Mouse (Mus musculus): ENCODE results near the gene Plin3. TPM values are rescaled to one million over a fixed set of nuclear protein-coding genes. Genes with fewer than 3 reads are reported as not detected.

The Plin3 gene
- polyA plus RNA-seq, 1 experiment from 2014 or later = 62.7 TPM

- H3K36me3 ChIP-seq = peaks cover 40% of the 10 kb centered on the region
- no peak overlapping the region for H3K9ac ChIP-seq (replicated peaks)
- H3K4me3 ChIP-seq (replicated peaks) = no peak overlapping the region
- H3K27me3 ChIP-seq = no peaks in the 10 kb centered on the region
- ATAC-seq (ENCODE audit: insufficient number of reproducible peaks, insufficient read depth, low FRiP score, low TSS enrichment, low read depth) = no peak
- no peaks in the 10 kb centered on the region for H3K9me3 ChIP-seq
- WGBS = 79% methylated on average over 7 of the region's 7 CpGs
- peaks cover 20% of the 10 kb centered on the region for H3K4me1 ChIP-seq (replicated peaks)
- no peak overlapping the region for H3K4me2 ChIP-seq
- H3K27ac ChIP-seq = no peak overlapping the region
Measured at GRCm38 (mm10) chr17:56273482-56273881, 19.2 kb downstream of the Plin3 start.

GRCm38 (mm10) chr17:56272644-56273043, 20.0 kb downstream of the Plin3 start:
- no peak overlapping the region for H3K4me2 ChIP-seq
- H3K27me3 ChIP-seq = no peaks in the 10 kb centered on the region
- WGBS = 68% methylated on average over 3 of the region's 3 CpGs
- H3K9me3 ChIP-seq = no peaks in the 10 kb centered on the region
- no peak overlapping the region for H3K9ac ChIP-seq (replicated peaks)
- peaks cover 38% of the 10 kb centered on the region for H3K36me3 ChIP-seq
- ATAC-seq (ENCODE audit: insufficient number of reproducible peaks, insufficient read depth, low FRiP score, low TSS enrichment, low read depth) = no peak
- peaks cover 19% of the 10 kb centered on the region for H3K4me1 ChIP-seq (replicated peaks)
- H3K4me3 ChIP-seq (replicated peaks) = no peak overlapping the region
- H3K27ac ChIP-seq = no peak overlapping the region

DNA sequence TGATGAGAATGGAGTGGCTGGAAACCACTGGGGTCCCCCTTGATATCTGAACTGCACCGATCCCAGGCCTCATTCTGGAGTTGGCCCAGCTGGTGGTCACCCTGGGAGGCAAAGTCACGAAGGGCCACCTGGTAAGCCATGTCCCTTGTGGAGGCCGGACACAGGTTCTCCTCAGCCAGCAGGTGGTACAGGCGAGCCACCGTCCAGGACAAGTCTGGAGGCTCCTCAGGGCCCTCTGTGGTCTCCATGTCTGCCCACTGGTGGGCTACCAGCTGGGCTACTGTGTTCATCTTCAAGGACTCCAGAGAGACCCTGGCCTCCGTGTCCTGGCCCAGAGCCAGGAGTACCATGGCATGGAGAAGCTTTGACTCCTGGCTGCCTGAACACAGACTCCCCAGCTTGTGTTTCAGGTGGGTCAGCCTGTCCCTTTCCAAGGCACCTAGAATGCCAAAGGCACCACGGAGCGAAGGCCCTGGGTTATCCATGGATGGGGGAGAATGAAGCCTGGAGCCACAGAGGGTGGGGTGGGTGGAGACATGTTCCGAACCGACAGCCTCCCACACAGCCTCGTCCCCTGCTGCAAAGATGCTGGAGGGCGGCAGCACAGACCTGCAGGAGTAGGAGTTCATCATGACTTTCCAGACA, 20.9 kb downstream of the Plin3 start:
- Histone ChIP-seq H3K27me3 (no peaks in the 10 kb centered on the region), H3K4me1 (replicated peaks) (peaks cover 10% of the 10 kb centered on the region), H3K4me3 (replicated peaks) (no peak overlapping the region), H3K9ac (replicated peaks) (no peak overlapping the region), H3K36me3 (peaks cover 38% of the 10 kb centered on the region), H3K4me2 (no peak overlapping the region), H3K27ac (no peak overlapping the region), H3K9me3 (no peaks in the 10 kb centered on the region)
- 82% methylated on average over 12 of the region's 12 CpGs for WGBS
- no peak for ATAC-seq (ENCODE audit: insufficient number of reproducible peaks, insufficient read depth, low FRiP score, low TSS enrichment, low read depth)

DNA sequence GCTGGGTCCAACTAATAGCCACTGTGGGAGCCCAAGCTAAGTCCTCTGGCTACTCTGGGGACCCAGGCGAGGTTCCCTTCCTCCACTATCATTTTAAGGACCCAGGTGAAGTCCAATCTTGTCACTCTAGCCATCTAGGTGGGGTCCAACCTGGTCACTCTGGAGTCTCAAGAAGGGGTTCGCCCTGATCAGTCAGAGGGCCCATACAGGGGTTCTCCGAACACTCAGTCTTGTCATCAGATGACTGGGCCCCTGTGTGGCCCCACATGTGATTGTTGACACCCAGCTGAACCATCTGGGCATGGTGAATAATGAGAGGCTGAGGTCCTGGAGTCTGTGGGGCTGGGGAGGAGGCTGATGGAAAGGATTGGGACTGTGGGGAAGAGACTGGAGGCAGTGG, 22.9 kb downstream of the Plin3 start:
- H3K4me3 ChIP-seq (replicated peaks) = peak overlapping the region; percentile 39
- peak overlapping the region; percentile 42; the same call in 1 of the 2 replicates for H3K9ac ChIP-seq (replicated peaks)
- ATAC-seq (ENCODE audit: insufficient number of reproducible peaks, insufficient read depth, low FRiP score, low TSS enrichment, low read depth) = no peak
- peak overlapping the region; percentile 72 for H3K27ac ChIP-seq
- H3K4me2 ChIP-seq = peak overlapping the region; percentile 67
- H3K9me3 ChIP-seq = no peaks in the 10 kb centered on the region
- WGBS = 72% methylated on average over 3 of the region's 3 CpGs
- H3K27me3 ChIP-seq = no peaks in the 10 kb centered on the region
- H3K36me3 ChIP-seq = peaks cover 45% of the 10 kb centered on the region
- peaks cover 6% of the 10 kb centered on the region for H3K4me1 ChIP-seq (replicated peaks)

GRCm38 (mm10) chr17:56269153-56269630, 23.5 kb downstream of the Plin3 start:
- Histone ChIP-seq H3K9me3 (no peaks in the 10 kb centered on the region), H3K9ac (replicated peaks) (peak overlapping the region; percentile 42; the same call in 1 of the 2 replicates), H3K4me3 (replicated peaks) (peak overlapping the region; percentile 39), H3K36me3 (peaks cover 42% of the 10 kb centered on the region), H3K27me3 (no peaks in the 10 kb centered on the region), H3K27ac (peak overlapping the region; percentile 72), H3K4me2 (peak overlapping the region; percentile 67), H3K4me1 (replicated peaks) (peaks cover 6% of the 10 kb centered on the region)
- 26% methylated on average over 12 of the region's 12 CpGs for WGBS
- ATAC-seq (ENCODE audit: insufficient number of reproducible peaks, insufficient read depth, low FRiP score, low TSS enrichment, low read depth) = peak; percentile 78

DNA sequence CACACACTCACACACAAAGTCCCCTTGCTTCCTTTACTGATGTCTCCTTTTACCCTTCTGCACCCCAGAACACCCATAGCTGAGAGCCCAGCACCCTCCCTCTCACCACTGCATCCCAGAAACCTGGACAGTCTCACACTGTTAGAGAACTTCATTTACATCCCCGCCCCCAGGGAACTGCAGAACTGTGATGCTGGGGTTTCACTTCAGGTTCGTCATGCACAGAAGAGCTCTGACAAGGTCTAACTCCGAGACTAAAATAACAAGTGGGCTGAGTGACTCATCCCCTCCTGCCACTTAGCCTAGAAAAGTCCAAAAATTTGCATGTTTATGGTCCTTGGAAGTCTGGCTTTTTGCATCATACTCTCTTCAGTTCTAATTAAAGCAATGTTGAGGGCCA, 26.4 kb downstream of the Plin3 start:
- Histone ChIP-seq H3K4me2 (no peak overlapping the region), H3K9me3 (no peaks in the 10 kb centered on the region), H3K27ac (no peak overlapping the region), H3K4me3 (replicated peaks) (no peak overlapping the region), H3K36me3 (peaks cover 37% of the 10 kb centered on the region), H3K9ac (replicated peaks) (no peak overlapping the region), H3K27me3 (no peaks in the 10 kb centered on the region), H3K4me1 (replicated peaks) (peaks cover 6% of the 10 kb centered on the region)
- WGBS = 59% methylated on average over 3 of the region's 3 CpGs
- ATAC-seq (ENCODE audit: insufficient number of reproducible peaks, insufficient read depth, low FRiP score, low TSS enrichment, low read depth) = no peak

DNA sequence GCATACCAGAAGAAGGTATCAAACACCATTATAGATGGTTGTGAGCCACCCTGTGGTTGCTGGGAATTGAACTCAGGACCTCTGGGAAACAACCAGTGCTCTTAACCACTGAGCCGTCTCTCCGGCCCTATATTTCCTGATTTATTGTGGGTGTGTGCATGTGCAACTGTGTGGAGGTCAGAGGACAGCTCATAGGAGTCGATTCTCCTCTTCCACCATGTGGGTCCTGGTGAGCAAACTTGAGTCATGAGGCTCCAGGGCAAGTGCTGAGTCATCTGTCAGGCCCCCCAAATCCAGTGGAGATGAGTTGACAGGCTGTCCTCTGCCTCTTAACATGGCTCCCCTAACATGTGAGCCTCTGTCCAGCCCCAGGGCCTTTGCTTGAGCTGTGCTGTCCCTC, 26.8 kb downstream of the Plin3 start:
- Histone ChIP-seq H3K27ac (no peak overlapping the region), H3K36me3 (peaks cover 37% of the 10 kb centered on the region), H3K4me2 (no peak overlapping the region), H3K4me3 (replicated peaks) (no peak overlapping the region), H3K9me3 (no peaks in the 10 kb centered on the region), H3K27me3 (no peaks in the 10 kb centered on the region), H3K9ac (replicated peaks) (no peak overlapping the region), H3K4me1 (replicated peaks) (peaks cover 6% of the 10 kb centered on the region)
- ATAC-seq (ENCODE audit: insufficient number of reproducible peaks, insufficient read depth, low FRiP score, low TSS enrichment, low read depth) = no peak
- WGBS = 89% methylated on average over 3 of the region's 3 CpGs

DNA sequence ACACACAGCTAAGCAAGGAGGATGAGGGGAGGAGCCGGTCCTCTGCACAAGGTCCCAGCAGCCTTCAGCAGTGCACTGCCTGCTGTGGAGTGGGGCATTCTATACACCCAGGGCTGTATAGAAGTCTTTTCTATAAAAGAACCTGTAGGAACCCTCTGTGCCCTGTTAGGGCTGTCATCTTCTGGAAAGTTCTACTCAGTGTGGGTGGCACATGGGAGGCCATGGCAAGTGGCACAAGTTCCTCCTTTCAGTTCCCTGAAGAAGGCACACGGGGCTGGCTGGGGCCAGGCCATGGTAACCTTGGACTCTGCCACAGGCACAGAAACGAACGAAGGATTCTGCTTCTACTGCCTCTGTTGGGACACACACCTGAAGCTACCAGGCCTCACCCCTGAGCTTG, 27.7 kb downstream of the Plin3 start:
- H3K27me3 ChIP-seq = no peaks in the 10 kb centered on the region
- H3K27ac ChIP-seq = no peak overlapping the region
- H3K4me2 ChIP-seq = no peak overlapping the region
- H3K4me3 ChIP-seq (replicated peaks) = no peak overlapping the region
- H3K36me3 ChIP-seq = peaks cover 39% of the 10 kb centered on the region
- no peaks in the 10 kb centered on the region for H3K9me3 ChIP-seq
- ATAC-seq (ENCODE audit: insufficient number of reproducible peaks, insufficient read depth, low FRiP score, low TSS enrichment, low read depth) = no peak
- WGBS = 92% methylated on average over 4 of the region's 4 CpGs
- no peak overlapping the region for H3K9ac ChIP-seq (replicated peaks)
- peaks cover 15% of the 10 kb centered on the region for H3K4me1 ChIP-seq (replicated peaks)

GRCm38 (mm10) chr17:56264020-56264419, 28.7 kb downstream of the Plin3 start:
- WGBS = 19% methylated on average over 8 of the region's 8 CpGs
- Histone ChIP-seq H3K9me3 (no peaks in the 10 kb centered on the region), H3K36me3 (peaks cover 49% of the 10 kb centered on the region), H3K27ac (no peak overlapping the region), H3K4me1 (replicated peaks) (peaks cover 18% of the 10 kb centered on the region; the same call in 1 of the 2 replicates), H3K4me2 (no peak overlapping the region), H3K27me3 (no peaks in the 10 kb centered on the region), H3K9ac (replicated peaks) (no peak overlapping the region), H3K4me3 (replicated peaks) (no peak overlapping the region)
- peak; percentile 68; the same call in 1 of the 2 replicates for ATAC-seq (ENCODE audit: insufficient number of reproducible peaks, insufficient read depth, low FRiP score, low TSS enrichment, low read depth)

GRCm38 (mm10) chr17:56262645-56263094, 30.0 kb downstream of the Plin3 start:
- H3K4me2 ChIP-seq = no peak overlapping the region
- 88% methylated on average over 3 of the region's 3 CpGs for WGBS
- no peak overlapping the region for H3K27ac ChIP-seq
- no peaks in the 10 kb centered on the region for H3K27me3 ChIP-seq
- H3K4me1 ChIP-seq (replicated peaks) = peaks cover 31% of the 10 kb centered on the region
- no peaks in the 10 kb centered on the region for H3K9me3 ChIP-seq
- H3K9ac ChIP-seq (replicated peaks) = no peak overlapping the region
- no peak for ATAC-seq (ENCODE audit: insufficient number of reproducible peaks, insufficient read depth, low FRiP score, low TSS enrichment, low read depth)
- no peak overlapping the region for H3K4me3 ChIP-seq (replicated peaks)
- H3K36me3 ChIP-seq = peaks cover 60% of the 10 kb centered on the region

GRCm38 (mm10) chr17:56261166-56261565, 31.5 kb downstream of the Plin3 start:
- Histone ChIP-seq H3K4me1 (replicated peaks) (peaks cover 36% of the 10 kb centered on the region), H3K9me3 (no peaks in the 10 kb centered on the region), H3K27ac (no peak overlapping the region), H3K9ac (replicated peaks) (no peak overlapping the region), H3K27me3 (no peaks in the 10 kb centered on the region), H3K36me3 (peaks cover 63% of the 10 kb centered on the region), H3K4me2 (no peak overlapping the region), H3K4me3 (replicated peaks) (no peak overlapping the region)
- whole genome bisulfite sequencing = 76% methylated on average over 3 of the region's 3 CpGs
- ATAC-seq (ENCODE audit: insufficient number of reproducible peaks, insufficient read depth, low FRiP score, low TSS enrichment, low read depth) = no peak

All from limb, embryonic 12.5 days (tissue).